ENCODE assay signal across 9 mouse cellular contexts in genomic region chr17:29445072-29445471, GRCm38 (mm10). TPM values are rescaled to one million over a fixed set of nuclear protein-coding genes. Genes with fewer than 3 reads are reported as not detected.
DNase-seq lines count a peak whose midpoint lies in the region; ATAC-seq and TF ChIP-seq lines count a peak whose summit lies in the region.
"Had no signal": no experiment of that assay in that cellular context is flagged by ENCODE, and none has a peak within 500 bp of the region (broad histone marks: within the 10 kb centered on the region; RNA-seq: fewer than 3 reads in every experiment).

No protein-coding gene starts in this region.

- ATAC-seq in hindbrain, embryonic 12.5 days (ENCODE audit: low FRiP score), result peak; percentile 34; the same call in 1 of the 2 replicates
- no peak for ATAC-seq in hindbrain, embryonic 16.5 days
- ATAC-seq in hindbrain, embryonic 15.5 days (ENCODE audit: low FRiP score, low read depth), result no peak
- no peak for ATAC-seq in midbrain, embryonic 14.5 days (ENCODE audit: low FRiP score, low TSS enrichment)

- H3K4me3 ChIP-seq in hindbrain, embryonic 12.5 days, result no peak overlapping the region
- H3K4me3 ChIP-seq in hindbrain, embryonic 16.5 days (ENCODE audit: low read length), result no peak overlapping the region
- H3K4me3 ChIP-seq in hindbrain, embryonic 15.5 days, result no peak overlapping the region
- H3K4me3 ChIP-seq in midbrain, embryonic 14.5 days (replicated peaks; ENCODE audit: low read depth, low read length), result no peak overlapping the region
- no peak overlapping the region for H3K4me3 ChIP-seq in layer of hippocampus, adult 2 months

- H3K4me2 ChIP-seq in hindbrain, embryonic 12.5 days (replicated peaks), result no peak overlapping the region
- no peak overlapping the region for H3K4me2 ChIP-seq in hindbrain, embryonic 16.5 days (ENCODE audit: low read length)
- H3K4me2 ChIP-seq in hindbrain, embryonic 15.5 days, result no peak overlapping the region
- no peak overlapping the region for H3K4me2 ChIP-seq in midbrain, embryonic 14.5 days (ENCODE audit: low read length)

- TF ChIP-seq CTCF in layer of hippocampus, adult 2 months (conservative IDR thresholded peaks at IDR 0.05), result no peak

- no peaks in the 10 kb centered on the region for H3K36me3 ChIP-seq in hindbrain, embryonic 12.5 days
- H3K36me3 ChIP-seq in hindbrain, embryonic 16.5 days (ENCODE audit: control insufficient read depth, insufficient read depth, low read length), result no peaks in the 10 kb centered on the region
- no peaks in the 10 kb centered on the region for H3K36me3 ChIP-seq in hindbrain, embryonic 15.5 days
- H3K36me3 ChIP-seq in midbrain, embryonic 14.5 days (ENCODE audit: control insufficient read depth, insufficient read depth, low read length), result no peaks in the 10 kb centered on the region

- H3K27ac ChIP-seq in hindbrain, embryonic 12.5 days, result peak overlapping the region; percentile 49; the same call in 1 of the 2 replicates
- no peak overlapping the region for H3K27ac ChIP-seq in hindbrain, embryonic 16.5 days (ENCODE audit: low read depth, low read length)
- 0 out of 2 replicates have a peak overlapping the region, but pooled peaks have one; percentile 0 for H3K27ac ChIP-seq in hindbrain, embryonic 15.5 days (replicated peaks)
- peak overlapping the region; percentile 1; the same call in 1 of the 2 replicates for H3K27ac ChIP-seq in midbrain, embryonic 14.5 days (replicated peaks; ENCODE audit: low read depth, low read length)
- H3K27ac ChIP-seq in layer of hippocampus, adult 2 months, result no peak overlapping the region

- no peaks in the 10 kb centered on the region for H3K9me3 ChIP-seq in hindbrain, embryonic 12.5 days (replicated peaks)
- H3K9me3 ChIP-seq in hindbrain, embryonic 16.5 days (ENCODE audit: control insufficient read depth, low read length), result no peaks in the 10 kb centered on the region
- H3K9me3 ChIP-seq in hindbrain, embryonic 15.5 days, result no peaks in the 10 kb centered on the region
- no peaks in the 10 kb centered on the region for H3K9me3 ChIP-seq in midbrain, embryonic 14.5 days (ENCODE audit: control insufficient read depth, low read length)

- no peaks in the 10 kb centered on the region for H3K27me3 ChIP-seq in hindbrain, embryonic 12.5 days
- H3K27me3 ChIP-seq in hindbrain, embryonic 16.5 days (replicated peaks; ENCODE audit: control insufficient read depth, insufficient read depth, low read length), result no peaks in the 10 kb centered on the region
- H3K27me3 ChIP-seq in hindbrain, embryonic 15.5 days, result no peaks in the 10 kb centered on the region
- H3K27me3 ChIP-seq in midbrain, embryonic 14.5 days (ENCODE audit: control insufficient read depth, insufficient read depth, low read length), result no peaks in the 10 kb centered on the region

- WGBS in hindbrain, embryonic 12.5 days, result 30% methylated on average over 8 of the region's 8 CpGs
- 22% methylated on average over 8 of the region's 8 CpGs for WGBS in hindbrain, embryonic 16.5 days
- WGBS in hindbrain, embryonic 15.5 days, result 20% methylated on average over 8 of the region's 8 CpGs
- WGBS in midbrain, embryonic 14.5 days, result 18% methylated on average over 8 of the region's 8 CpGs

- H3K4me1 ChIP-seq in hindbrain, embryonic 12.5 days, result peaks cover 16% of the 10 kb centered on the region
- H3K4me1 ChIP-seq in hindbrain, embryonic 16.5 days (ENCODE audit: control insufficient read depth, insufficient read depth, low read depth, low read length), result no peaks in the 10 kb centered on the region
- peaks cover 6% of the 10 kb centered on the region; the same call in 1 of the 2 replicates for H3K4me1 ChIP-seq in hindbrain, embryonic 15.5 days (replicated peaks)
- no peaks in the 10 kb centered on the region for H3K4me1 ChIP-seq in midbrain, embryonic 14.5 days (ENCODE audit: control insufficient read depth, insufficient read depth, low read length)

- H3K9ac ChIP-seq in hindbrain, embryonic 12.5 days, result no peak overlapping the region
- no peak overlapping the region; the same call in 1 of the 2 replicates for H3K9ac ChIP-seq in hindbrain, embryonic 16.5 days (ENCODE audit: low read depth, low read length)
- no peak overlapping the region for H3K9ac ChIP-seq in hindbrain, embryonic 15.5 days
- H3K9ac ChIP-seq in midbrain, embryonic 14.5 days (replicated peaks; ENCODE audit: low read length), result no peak overlapping the region

- peak; percentile 67 for DNase-seq in c-Kit-positive CD71-positive TER-119-negative erythroid progenitor cells, embryonic 14.5 days (ENCODE audit: low read depth)
- peak; percentile 44 for DNase-seq in midbrain, embryonic 14.5 days
- DNase-seq in layer of hippocampus, postnatal 25 days (ENCODE audit: extremely low spot score in 1 of 2, low spot score in 1 of 2), result no peak
- DNase-seq in layer of hippocampus, adult 2 months (ENCODE audit: low spot score in 2 of 2), result no peak
- DNase-seq: cerebellum, adult 18-20 months; gastrocnemius, postnatal 14 days had no signal

RNA-seq across cellular contexts. Expression of gene Pim1, which starts 45.5 kb away (rescaled TPM):
- polyA plus RNA-seq in hindbrain, embryonic 12.5 days (2016; fragmentation: Nextera tagmentation; extraction: Ambion mirVana), result 17.8 and 19.2 TPM in 2 replicates
- polyA plus RNA-seq in hindbrain, embryonic 16.5 days (2015; fragmentation: Nextera tagmentation; extraction: Ambion mirVana), result 7.2 and 8.2 TPM in 2 replicates
- 8.4 and 8.9 TPM in 2 replicates for polyA plus RNA-seq in hindbrain, embryonic 15.5 days (2015; fragmentation: Nextera tagmentation; extraction: Ambion mirVana)
- polyA plus RNA-seq in midbrain, embryonic 14.5 days (2014; fragmentation: Nextera tagmentation; extraction: Ambion mirVana), result 10.1 and 10.3 TPM in 2 replicates
- 1 to 10 TPM; 2.7 to 3.7 TPM for total RNA-seq in layer of hippocampus, postnatal 25 days (2021)
- 1 to 10 TPM; 4.2 to 5.6 TPM for total RNA-seq in layer of hippocampus, adult 2 months (2021)

Comparison
In these comparisons a context has a peak if more than half of its experiments do, and no peak if none do; other contexts are left out.
1. H3K27ac ChIP-seq: peak in hindbrain, embryonic 12.5 days (single experiment), hindbrain, embryonic 15.5 days (single experiment) and midbrain, embryonic 14.5 days (single experiment); none in hindbrain, embryonic 16.5 days (single experiment) and layer of hippocampus, adult 2 months (single experiment).
2. DNase-seq: peak in c-Kit-positive CD71-positive TER-119-negative erythroid progenitor cells, embryonic 14.5 days (single experiment) and midbrain, embryonic 14.5 days (single experiment); none in layer of hippocampus, postnatal 25 days (0 of 2) and layer of hippocampus, adult 2 months (0 of 2).